Mouse (Mus musculus): ENCODE results near the gene Ngfr.
"Not testable (repeated sequence)": the region's sequence is repeated elsewhere in the genome, so short reads cannot be mapped to it uniquely, and the experiment has no call there.

The Ngfr gene

DNA sequence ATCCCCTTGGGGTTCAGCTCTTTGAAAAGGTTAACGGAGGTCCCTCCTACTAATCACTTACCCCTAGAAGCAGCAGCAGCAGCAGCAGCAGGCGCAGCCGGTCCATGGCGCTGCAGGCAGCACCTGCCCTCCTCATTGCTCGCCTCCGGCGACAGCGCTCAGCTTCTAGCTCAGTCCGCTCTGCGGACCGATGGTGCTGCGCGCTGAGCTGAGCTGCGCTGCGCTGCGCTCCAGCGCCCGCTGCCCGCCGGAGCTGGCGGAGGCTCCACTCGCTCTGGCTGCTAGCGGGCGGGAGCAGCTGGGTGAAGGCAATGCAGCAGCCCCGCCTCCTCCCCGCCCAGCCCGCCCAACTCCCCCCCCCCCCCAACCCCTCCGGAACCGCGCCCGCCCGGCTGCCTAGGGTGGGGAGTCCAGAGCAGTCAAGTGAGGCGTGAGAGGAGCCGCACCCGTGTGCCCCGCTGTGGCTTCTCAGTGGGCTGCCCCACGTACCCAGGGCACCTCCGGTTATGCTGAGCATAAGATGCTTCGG lies at the start of gene Ngfr:
Gene Ngfr, minus strand, starts transcription at position 313 of the 529 bp plus-strand sequence.
- DNase-seq: peak; percentile 49

GRCm38 (mm10) chr11:95635030-95635429 lies 47.5 kb upstream of the Ngfr start:
- no peak for DNase-seq

DNA sequence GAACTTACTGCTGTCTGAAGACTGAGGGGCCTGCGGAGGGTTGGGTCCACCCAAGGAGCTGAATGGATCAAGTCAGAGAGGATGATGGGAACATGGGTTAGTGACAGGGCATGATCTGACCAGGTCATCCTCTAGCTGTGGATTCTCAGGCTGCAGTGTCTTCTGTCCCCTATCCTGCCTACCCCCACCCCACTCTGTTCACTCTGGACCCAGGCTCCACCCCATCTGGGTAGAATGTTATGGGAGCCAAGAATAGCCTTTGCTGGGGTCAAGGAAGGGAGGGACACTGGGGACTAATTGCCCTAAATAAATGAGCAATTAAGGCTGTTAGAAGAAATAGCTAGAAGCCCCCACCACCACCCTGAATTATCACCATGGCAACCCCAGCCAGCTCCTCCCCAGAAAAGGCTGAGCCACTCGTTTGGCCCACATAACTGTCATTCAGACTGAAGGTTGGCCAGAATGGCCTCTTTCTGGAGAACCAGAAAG lies 46.0 kb upstream of the Ngfr start:
- DNase-seq: no peak

DNA sequence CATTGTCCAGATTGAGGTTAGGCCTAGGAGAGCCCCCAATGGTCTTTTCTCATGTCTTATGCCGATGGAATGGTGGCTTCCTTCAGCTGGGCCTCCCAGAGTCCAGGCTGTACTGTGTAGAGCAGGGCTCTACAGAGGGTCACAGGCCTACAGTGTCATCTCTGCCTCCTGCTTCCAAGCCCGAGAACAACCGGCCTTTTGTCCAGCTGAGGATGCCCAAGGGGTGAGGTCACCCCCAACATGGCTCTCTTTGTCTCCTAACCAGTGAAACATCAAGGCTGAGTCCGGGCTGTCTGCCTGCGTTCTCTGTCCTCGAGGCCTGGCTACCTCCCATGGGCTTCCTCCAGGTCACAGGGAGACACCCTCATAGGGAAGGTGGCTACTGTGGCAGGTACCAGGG lies 44.9 kb upstream of the Ngfr start:
- no peak for DNase-seq

- no peak for DNase-seq
These were observed 43.8 kb upstream of the Ngfr start for GRCm38 (mm10) chr11:95631301-95631700.

DNA sequence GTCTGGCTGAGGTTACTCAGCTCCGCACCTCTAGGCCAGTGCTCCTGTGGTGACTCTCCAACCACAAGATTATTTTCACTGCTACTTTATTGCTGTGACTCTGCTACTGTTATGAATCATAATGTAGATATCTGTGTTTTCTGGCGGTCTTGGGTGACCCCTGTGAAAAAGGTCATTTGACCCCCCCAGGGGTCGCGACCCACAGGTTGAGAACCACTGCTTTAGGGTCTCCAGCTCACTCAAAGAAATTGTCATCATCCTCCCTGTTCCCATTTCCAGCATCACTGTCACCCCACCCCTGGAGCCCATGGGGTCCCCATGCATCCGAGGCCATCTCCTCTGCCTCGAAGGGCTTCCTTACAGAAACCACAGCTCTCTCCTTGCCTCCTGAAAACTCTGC lies 43.0 kb upstream of the Ngfr start:
- no peak for DNase-seq

- DNase-seq: no peak
These were observed 34.9 kb upstream of the Ngfr start for GRCm38 (mm10) chr11:95622426-95622825.

DNA sequence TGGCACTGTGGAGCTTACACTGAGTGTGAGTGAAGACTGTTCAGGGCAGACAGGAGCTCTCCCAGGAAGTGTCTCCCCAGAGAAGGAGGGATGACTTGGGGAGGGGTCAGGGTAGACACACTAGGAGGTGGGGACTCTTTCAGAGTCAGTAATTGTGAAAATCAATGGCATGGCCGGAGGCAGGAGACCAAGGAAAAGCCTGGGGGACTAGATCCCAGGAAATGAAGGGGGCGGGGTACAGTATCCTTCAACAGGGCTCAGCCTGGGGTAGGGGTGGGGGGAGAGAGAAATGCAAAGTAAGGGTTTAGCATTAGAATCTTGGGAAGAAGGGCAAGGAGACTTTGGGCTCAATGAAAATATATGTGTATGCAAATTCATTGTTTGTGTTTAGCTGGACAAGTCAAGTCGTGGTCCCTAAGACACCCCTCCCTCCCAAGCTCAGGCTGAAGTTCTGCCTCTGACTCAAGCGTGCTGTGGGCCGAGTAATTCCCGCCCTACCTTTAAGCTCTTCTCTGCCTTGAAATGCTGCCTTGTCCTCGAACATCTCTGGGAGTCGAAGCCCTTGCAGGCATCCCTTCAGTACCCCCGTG lies 34.1 kb upstream of the Ngfr start:
- DNase-seq: no peak

DNA sequence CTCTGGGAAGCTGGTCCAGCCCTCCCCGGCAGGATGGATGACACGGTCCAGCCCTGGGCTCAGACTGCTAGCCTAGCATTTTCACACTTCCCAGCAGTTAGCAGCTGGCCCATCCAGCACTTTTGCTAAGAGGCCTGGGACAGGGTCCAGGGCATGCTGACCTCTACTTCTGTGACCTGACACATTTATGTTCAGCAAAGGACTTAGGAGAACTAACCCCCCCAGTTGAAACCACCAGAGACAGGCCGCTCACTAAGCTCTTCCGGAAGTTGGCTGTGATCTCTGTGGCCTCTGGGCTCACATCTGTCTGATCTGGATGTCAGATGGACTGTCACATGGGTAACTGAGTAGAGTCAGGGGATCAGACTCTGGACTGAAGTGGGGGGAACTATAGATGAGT lies 33.5 kb upstream of the Ngfr start:
- no peak for DNase-seq

DNA sequence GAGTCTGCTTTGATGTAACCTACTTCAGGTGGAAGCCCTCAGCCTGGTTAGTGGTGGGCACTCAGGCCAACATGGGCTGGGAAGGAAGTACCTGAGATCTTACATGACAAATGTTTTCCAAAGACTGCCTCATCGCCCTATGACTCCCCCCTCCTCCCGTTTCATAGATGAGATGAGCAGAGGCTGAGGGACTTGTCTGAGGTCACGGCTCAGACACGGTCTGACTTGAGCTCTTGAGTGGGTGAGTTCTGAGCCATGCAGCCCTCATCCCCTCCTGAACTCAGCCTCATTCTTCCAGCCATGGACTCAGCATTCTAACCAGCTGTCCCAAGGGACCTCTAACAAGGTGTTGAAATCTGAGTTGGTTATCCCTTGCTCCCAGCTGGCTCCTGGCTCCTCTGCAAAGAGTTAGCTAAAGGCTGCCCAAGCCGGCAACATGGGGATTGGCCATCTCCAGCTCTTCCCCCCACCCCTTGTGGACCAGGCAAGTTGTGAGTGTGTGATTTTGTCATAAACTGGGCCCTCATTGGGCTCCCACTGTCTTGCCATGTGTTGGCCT lies 32.4 kb upstream of the Ngfr start:
- no peak for DNase-seq

DNA sequence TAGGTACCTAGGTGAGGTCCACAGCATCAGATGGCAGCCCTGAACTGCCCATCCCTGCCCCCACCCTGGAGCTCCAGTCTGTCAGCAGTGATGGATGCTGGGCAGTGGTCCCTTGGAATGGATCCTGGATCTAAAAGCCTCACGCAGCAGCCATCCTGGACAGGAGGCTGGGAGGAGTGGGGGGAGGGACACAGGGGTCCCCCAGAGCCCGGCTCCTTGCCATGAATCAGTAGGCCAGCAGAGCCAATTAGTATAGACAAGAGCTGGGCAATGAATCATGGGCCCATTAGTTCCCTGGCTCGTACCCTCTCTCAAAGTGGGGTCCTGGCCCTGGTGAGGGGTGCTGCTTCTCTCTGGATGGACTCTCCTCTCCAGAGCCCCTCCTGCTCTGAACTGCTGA lies 31.5 kb upstream of the Ngfr start:
- DNase-seq: no peak

- no peak for DNase-seq
These were observed 30.4 kb upstream of the Ngfr start for GRCm38 (mm10) chr11:95617785-95618465.

- DNase-seq: no peak
These were observed 27.2 kb upstream of the Ngfr start for GRCm38 (mm10) chr11:95614739-95615138.

GRCm38 (mm10) chr11:95611283-95611682 lies 23.7 kb upstream of the Ngfr start:
- no peak for DNase-seq

- DNase-seq: no peak
These were observed 22.9 kb upstream of the Ngfr start for GRCm38 (mm10) chr11:95610391-95610902.

DNA sequence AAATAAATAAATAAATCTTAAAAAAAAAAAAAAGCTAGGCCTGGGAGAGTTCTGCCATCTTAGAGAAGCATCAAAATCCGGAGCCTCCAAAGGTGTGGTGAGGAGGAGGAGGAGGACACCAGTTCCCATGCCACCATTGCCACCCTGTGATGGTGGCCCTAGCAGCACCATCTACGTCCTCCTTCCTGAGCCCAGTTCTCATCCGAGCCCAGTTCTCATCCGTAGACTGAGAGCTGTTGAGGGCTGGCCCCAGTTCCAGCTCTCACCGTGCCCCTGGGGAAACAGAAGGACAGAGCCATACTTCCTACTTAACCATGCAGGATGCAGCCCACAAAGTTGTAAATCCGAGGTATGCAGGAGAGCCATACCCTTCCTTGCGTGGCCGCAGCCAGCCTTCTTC lies 22.4 kb upstream of the Ngfr start:
- DNase-seq: no peak

GRCm38 (mm10) chr11:95607286-95607685 lies 19.8 kb upstream of the Ngfr start:
- DNase-seq: not testable (repeated sequence)

- DNase-seq: no peak
These were observed 10.9 kb upstream of the Ngfr start for GRCm38 (mm10) chr11:95598214-95599062.

- DNase-seq: no peak
These were observed 10.2 kb upstream of the Ngfr start for GRCm38 (mm10) chr11:95597741-95598140.

DNA sequence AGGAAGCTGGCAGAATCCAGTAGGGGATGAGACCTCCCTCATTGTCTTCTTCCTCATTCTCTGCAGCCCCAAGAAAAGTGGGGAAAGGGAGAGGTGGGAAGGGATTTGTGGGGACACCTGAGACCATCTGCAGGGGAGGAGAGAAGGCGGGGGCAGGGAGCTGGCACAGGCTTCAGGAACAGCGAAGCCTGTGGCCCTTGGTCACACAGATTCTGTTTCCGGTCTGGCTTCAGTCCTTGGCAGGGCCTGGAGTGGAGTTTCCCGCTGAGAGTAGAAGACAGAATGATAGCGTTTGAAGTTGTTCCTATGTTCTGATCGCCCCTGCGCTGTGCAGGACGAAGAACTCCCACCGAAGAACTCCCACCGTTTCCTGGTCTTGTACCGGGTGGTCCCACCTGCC lies 9.2 kb upstream of the Ngfr start:
- no peak for DNase-seq

- DNase-seq: no peak
These were observed 8.6 kb upstream of the Ngfr start for GRCm38 (mm10) chr11:95596150-95596515.

GRCm38 (mm10) chr11:95595438-95596149 lies 8.1 kb upstream of the Ngfr start:
- DNase-seq: peak; percentile 46
